Mouse (Mus musculus) forebrain, embryonic 14.5 days (tissue): ENCODE results near the gene Enox1. TPM values are rescaled to one million over a fixed set of nuclear protein-coding genes. Genes with fewer than 3 reads are reported as not detected.

Experiments used
- ATAC-seq: fragments of 200-750 bp; cut with Nextera tagmentation; 2 replicates; pipeline ENCODE4 v1.8.0; 2017; ENCODE audit warnings: mild to moderate bottlenecking, moderate library complexity
- DNase-seq: peaks from one replicate; pipeline ENCODE4 v3.0.0-alpha.2; 2015; ENCODE audit warnings: low spot score
- H3K27ac ChIP-seq: fragments of 300-500 bp; sonication (generic); 2 replicates; pipeline ENCODE4 v1.5.1; 2014; ENCODE audit warnings: low read depth, mild to moderate bottlenecking, control low read depth, low read length, moderate library complexity
- H3K27me3 ChIP-seq: fragments of 300-500 bp; sonication (generic); replicated peaks from 2 replicates; pipeline ENCODE4 v1.6.1; 2014; ENCODE audit warnings: low read length, control low read depth, mixed read lengths; ENCODE audit not compliant: control insufficient read depth, insufficient read depth
- H3K36me3 ChIP-seq: fragments of 300-500 bp; sonication (generic); 2 replicates; pipeline ENCODE4 v1.6.1; 2014; ENCODE audit warnings: low read length, control low read depth; ENCODE audit not compliant: control insufficient read depth, insufficient read depth
- H3K4me1 ChIP-seq: fragments of 300-500 bp; sonication (generic); 2 replicates; pipeline ENCODE4 v1.6.1; 2014; ENCODE audit warnings: antibody characterized with exemption, low read length, control low read depth; ENCODE audit not compliant: control insufficient read depth, insufficient read depth
- H3K4me2 ChIP-seq: fragments of 300-500 bp; sonication (generic); 2 replicates; pipeline ENCODE4 v1.6.1; 2014; ENCODE audit warnings: mild to moderate bottlenecking, control low read depth, low read length
- H3K4me3 ChIP-seq: fragments of 300-500 bp; sonication (generic); 2 replicates; pipeline ENCODE4 v1.5.1; 2014; ENCODE audit warnings: low read depth, low read length, control low read depth
- H3K9ac ChIP-seq: fragments of 300-500 bp; sonication (generic); 2 replicates; pipeline ENCODE4 v1.6.1; 2014; ENCODE audit warnings: mild to moderate bottlenecking, low read length, control low read depth, moderate library complexity
- H3K9me3 ChIP-seq: fragments of 300-500 bp; sonication (generic); replicated peaks from 2 replicates; pipeline ENCODE4 v1.6.1; 2016; ENCODE audit warnings: low read length, control low read depth, mixed read lengths; ENCODE audit not compliant: control insufficient read depth
- WGBS: fragments of 180-500 bp; shearing (Covaris S2); extraction: QIAGEN DNeasy Blood & Tissue Kit; methylation state at CpG from one replicate; pipeline ENCODE4 v1.1.7; 2014; 5-methylcytosine and 5-hydroxymethylcytosine counted together
- polyA plus RNA-seq: library from polyadenylated mRNA; unstranded; fragments of >200 nt; fragmentation: Nextera tagmentation; extraction: Ambion mirVana; gene quantifications from 2 replicates; pipeline ENCODE4 v1.2.1, GENCODE M21; 2014

Gene Enox1
- polyA plus RNA-seq, 1 experiment from 2014 or later: 28.0 TPM

DNA sequence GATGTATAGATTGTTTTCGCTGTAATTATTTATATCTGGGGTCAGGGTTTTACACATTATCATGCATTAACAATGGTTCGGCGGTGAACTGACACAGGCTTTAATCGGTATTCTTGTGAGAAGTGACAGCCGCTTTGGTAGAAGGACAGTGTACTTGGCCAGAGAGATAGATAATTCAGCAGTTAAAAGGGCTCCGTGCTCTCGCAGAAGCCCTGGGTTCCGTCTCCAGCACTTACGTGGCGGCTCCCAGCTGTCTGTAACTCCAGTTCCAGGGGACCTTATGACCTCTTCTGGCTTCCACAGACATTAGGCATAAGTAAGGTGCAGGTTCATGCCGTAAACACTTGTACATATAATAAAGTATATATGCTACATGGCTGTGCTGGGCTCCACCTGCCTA, 515.4 kb downstream of the Enox1 start:
- Histone ChIP-seq H3K9ac (no peak overlapping the region), H3K36me3 (0 out of 2 replicates have a peak, but pooled peaks cover 2% of the 10 kb centered on the region), H3K4me2 (no peak overlapping the region), H3K9me3 (no peaks in the 10 kb centered on the region), H3K4me3 (no peak overlapping the region), H3K27me3 (no peaks in the 10 kb centered on the region), H3K27ac (no peak overlapping the region), H3K4me1 (peaks cover 25% of the 10 kb centered on the region)
- ATAC-seq (no peak), DNase-seq (no peak)
- 67% methylated on average over 11 of the region's 11 CpGs for WGBS

DNA sequence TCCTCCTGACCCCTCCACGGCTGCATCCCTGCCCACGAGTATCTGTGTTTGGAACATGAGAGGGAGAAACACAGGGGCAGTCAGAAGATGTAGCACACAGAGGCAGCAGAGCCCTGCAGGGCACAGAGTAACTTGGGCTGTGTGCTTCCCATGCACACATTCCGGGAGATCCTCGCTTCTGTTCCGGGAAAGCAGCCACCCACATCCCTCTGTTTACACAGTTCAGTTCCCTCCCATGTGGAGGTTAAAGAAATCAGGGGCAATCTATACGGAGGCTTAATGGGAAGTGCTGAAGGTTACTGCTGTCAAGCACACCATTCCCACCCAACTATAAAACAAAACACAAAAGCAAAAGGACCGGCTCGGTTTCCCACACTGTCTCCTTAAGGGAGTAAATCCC, 516.6 kb downstream of the Enox1 start:
- Histone ChIP-seq H3K4me1 (peaks cover 28% of the 10 kb centered on the region), H3K36me3 (no peaks in the 10 kb centered on the region), H3K27ac (no peak overlapping the region), H3K9me3 (no peaks in the 10 kb centered on the region), H3K4me3 (no peak overlapping the region), H3K9ac (no peak overlapping the region), H3K4me2 (no peak overlapping the region), H3K27me3 (no peaks in the 10 kb centered on the region)
- no peak for DNase-seq
- 42% methylated on average over 8 of the region's 8 CpGs for WGBS
- ATAC-seq: no peak

DNA sequence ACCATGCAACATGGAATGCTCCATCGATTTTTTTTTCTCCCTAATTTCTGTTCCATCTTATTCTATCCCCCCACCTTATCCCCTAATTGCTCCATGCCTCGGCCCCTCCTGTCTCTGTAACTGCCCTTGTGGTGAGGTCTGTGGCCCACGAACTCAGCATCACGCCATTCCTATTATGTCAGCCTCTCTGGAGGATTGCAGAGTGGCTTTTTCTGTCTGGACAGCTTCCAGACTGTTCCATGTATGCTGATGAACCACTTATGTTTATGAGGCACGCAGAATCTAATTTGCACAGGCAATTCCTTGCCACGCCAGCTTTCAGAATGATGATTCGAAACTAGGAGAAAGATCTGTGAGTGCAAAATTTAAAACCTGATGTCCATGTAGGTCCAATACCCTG, 521.4 kb downstream of the Enox1 start:
- Histone ChIP-seq H3K9ac (no peak overlapping the region), H3K4me2 (no peak overlapping the region), H3K4me3 (no peak overlapping the region), H3K9me3 (no peaks in the 10 kb centered on the region), H3K4me1 (peaks cover 18% of the 10 kb centered on the region), H3K36me3 (no peaks in the 10 kb centered on the region), H3K27ac (no peak overlapping the region), H3K27me3 (no peaks in the 10 kb centered on the region)
- DNase-seq (peak; percentile 59), ATAC-seq (no peak)
- WGBS: 58% methylated on average over 7 of the region's 7 CpGs

DNA sequence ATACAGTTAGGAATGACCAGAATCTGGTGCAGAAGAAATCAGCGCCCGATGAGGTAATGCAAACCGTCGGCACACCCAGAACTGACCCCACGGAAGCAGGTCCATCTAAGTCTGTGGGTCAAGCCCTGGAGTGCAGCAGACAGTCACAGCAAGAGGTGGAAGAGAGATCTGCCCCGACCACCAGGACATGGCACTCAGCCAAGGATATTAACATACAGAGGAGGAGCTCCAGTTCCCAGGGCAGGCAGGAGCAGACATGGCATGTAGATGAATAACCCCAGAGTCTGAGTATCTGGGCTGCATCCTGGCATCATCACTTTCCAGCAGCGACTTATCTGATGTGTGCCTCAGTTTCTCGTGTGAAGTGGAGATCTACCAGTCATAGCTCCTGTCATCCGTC, 523.3 kb downstream of the Enox1 start:
- DNase-seq: peak; percentile 40

DNA sequence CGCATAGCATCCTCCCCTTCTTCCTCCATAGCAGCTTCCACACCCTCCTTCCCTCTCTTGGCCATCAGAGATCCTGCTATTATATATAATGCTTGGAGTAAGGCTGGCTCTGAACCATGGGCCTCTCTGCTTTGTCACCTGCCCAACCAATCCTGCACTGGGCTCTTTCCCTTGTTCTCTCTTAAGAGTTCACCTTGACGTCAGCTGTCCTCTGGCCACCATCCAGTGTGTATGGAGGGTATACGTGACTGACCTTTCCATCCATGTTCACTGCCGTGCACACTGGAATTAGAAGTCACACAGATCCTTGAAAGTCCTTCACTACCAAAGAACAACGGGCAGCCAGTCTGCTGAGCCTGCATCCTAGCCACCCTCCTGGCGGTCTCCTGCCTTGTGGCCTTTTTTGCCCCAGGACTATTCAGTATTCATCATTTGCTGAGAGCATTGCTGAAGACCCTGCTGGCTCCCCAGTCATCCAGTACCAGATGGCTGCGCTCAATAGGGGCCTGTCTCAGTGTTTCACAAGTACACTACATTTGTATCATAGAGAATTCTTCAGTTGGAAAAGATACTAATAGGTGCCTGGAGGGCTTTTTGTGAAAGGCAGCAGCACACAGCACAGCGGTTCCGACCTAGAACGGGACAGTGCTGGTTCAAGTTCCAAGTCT, 526.5 kb downstream of the Enox1 start:
- Histone ChIP-seq H3K9me3 (no peaks in the 10 kb centered on the region), H3K9ac (no peak overlapping the region), H3K27ac (no peak overlapping the region), H3K4me3 (no peak overlapping the region), H3K4me1 (peaks cover 11% of the 10 kb centered on the region), H3K36me3 (no peaks in the 10 kb centered on the region), H3K4me2 (no peak overlapping the region), H3K27me3 (no peaks in the 10 kb centered on the region)
- ATAC-seq (0 out of 2 replicates have a peak, but pooled peaks have one; percentile 23), DNase-seq (no peak)
- WGBS: 86% methylated on average over 10 of the region's 10 CpGs

More for the DNA sequence above, 523.3 kb downstream of the Enox1 start:
- WGBS: 75% methylated on average over 9 of the region's 9 CpGs
- Histone ChIP-seq H3K9me3 (no peaks in the 10 kb centered on the region), H3K36me3 (no peaks in the 10 kb centered on the region), H3K4me3 (no peak overlapping the region), H3K4me2 (no peak overlapping the region), H3K9ac (no peak overlapping the region), H3K27me3 (no peaks in the 10 kb centered on the region), H3K4me1 (peaks cover 13% of the 10 kb centered on the region), H3K27ac (no peak overlapping the region)
- ATAC-seq: peak; percentile 48

DNA sequence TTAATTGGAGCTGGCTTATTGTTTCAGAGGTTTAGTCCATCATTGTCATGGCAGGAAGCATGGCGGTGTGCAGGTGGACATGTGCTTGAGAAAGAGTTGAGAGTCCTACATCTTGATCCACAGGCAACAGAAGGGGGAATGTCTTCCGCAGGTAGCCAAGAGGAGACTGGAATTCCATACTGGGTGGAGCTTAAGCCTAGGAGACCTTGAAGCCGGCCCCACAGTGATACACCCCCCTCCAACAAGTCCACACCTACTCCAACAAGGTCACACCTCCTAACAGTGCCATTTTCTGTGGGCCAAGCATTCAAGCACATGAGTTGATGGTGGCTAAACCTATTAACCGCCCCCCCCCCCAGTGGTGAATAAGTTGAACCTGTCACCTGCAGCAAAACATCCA, 533.3 kb downstream of the Enox1 start:
- Histone ChIP-seq H3K9ac (no peak overlapping the region), H3K4me1 (no peaks in the 10 kb centered on the region), H3K36me3 (no peaks in the 10 kb centered on the region), H3K27me3 (no peaks in the 10 kb centered on the region), H3K4me2 (no peak overlapping the region), H3K9me3 (no peaks in the 10 kb centered on the region), H3K27ac (no peak overlapping the region), H3K4me3 (no peak overlapping the region)
- ATAC-seq (no peak), DNase-seq (no peak)
- 87% methylated on average over 4 of the region's 4 CpGs for WGBS

DNA sequence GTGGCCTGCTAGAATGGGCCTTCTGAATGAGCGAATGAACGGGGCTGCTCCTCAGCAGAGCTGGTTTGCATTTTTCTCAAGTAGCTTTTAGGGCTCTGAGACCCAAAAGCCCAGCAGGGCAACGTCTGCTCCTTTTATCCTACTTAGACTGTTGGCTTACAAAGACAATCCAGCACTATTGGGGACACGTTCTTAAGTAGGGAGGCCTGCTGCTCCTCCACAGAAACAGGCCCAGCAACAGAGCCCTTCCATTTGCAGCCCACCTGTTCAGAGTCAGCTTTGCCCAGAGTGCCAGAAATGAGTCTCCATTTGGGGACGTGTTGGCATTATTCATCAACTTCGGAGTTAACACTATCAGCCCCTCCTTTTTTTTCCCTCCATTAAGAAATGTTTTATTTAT, 548.4 kb downstream of the Enox1 start:
- no peak overlapping the region for H3K4me2 ChIP-seq
- H3K9me3 ChIP-seq: no peaks in the 10 kb centered on the region
- H3K27me3 ChIP-seq: no peaks in the 10 kb centered on the region
- WGBS: 14% methylated on average over 6 of the region's 6 CpGs
- ATAC-seq (no peak), DNase-seq (peak; percentile 39)
- no peak overlapping the region; the same call in 1 of the 2 replicates for H3K27ac ChIP-seq
- no peak overlapping the region for H3K4me3 ChIP-seq
- 0 out of 2 replicates have a peak, but pooled peaks cover 3% of the 10 kb centered on the region for H3K36me3 ChIP-seq
- no peak overlapping the region for H3K9ac ChIP-seq
- no peaks in the 10 kb centered on the region for H3K4me1 ChIP-seq

DNA sequence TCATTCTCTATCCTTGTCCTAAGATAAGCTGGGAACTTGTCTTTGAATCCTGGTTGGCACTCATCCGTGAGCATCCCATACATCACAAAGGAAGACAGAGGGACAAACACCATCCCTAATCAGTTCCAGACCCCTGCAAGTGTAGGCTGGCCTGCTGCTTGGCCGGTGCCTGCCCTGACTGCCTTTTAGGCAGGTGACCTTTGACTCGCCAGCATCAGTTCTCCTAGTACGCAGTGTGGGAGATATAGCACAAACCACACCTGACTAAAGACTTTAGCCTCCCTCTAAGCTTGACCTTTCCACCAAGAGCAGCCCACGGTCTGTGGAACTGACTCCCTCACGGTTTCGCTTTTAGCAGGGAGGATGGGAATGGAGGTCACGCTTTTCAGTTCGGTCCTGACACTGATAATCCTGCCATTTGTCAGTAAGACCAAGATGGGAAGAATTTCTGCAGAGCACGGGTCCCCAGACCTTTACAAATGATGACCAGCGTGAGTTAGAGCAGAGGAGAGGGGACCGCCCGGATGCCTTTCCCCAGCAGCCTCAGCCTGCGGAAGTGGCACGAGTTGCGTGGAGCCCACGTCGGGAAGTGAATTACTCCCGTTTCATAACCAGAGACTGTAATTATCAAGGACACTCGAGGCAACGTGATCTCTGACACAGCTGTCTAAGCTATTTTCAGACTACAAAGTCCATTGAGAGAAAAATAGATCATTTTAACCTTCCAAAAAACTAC, 550.1 kb downstream of the Enox1 start:
- H3K4me3 ChIP-seq: no peak overlapping the region
- ATAC-seq (no peak), DNase-seq (no peak)
- 82% methylated on average over 21 of the region's 21 CpGs for whole genome bisulfite sequencing
- H3K36me3 ChIP-seq: 0 out of 2 replicates have a peak, but pooled peaks cover 3% of the 10 kb centered on the region
- no peak overlapping the region for H3K9ac ChIP-seq
- H3K27me3 ChIP-seq: no peaks in the 10 kb centered on the region
- no peak overlapping the region for H3K27ac ChIP-seq
- H3K9me3 ChIP-seq: no peaks in the 10 kb centered on the region
- no peak overlapping the region for H3K4me2 ChIP-seq
- H3K4me1 ChIP-seq: no peaks in the 10 kb centered on the region

DNA sequence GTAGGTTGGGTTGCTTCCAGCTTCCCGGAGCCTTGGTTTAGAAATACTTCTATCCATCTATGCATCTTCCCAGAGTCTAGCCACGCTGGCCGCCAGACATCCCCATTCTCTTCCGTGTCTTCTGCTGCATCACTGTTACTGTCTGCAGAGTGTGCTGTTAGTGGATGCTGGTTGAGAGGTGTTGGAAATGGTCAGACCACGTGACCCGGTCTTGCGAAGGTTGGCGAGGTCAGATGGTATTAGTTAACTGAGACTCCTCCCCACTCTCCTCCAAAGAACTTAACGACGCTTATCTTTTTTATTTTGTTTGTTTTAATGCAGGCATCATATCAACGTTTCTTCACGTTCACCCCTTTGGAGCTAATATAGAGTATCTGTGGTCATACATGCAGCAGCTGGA, 550.7 kb downstream of the Enox1 start:
- H3K36me3 ChIP-seq: no peaks in the 10 kb centered on the region
- no peak overlapping the region for H3K9ac ChIP-seq
- H3K4me2 ChIP-seq: no peak overlapping the region
- H3K4me3 ChIP-seq: no peak overlapping the region
- H3K9me3 ChIP-seq: no peaks in the 10 kb centered on the region
- H3K27ac ChIP-seq: no peak overlapping the region
- no peaks in the 10 kb centered on the region for H3K4me1 ChIP-seq
- DNase-seq: no peak
- ATAC-seq: no peak
- no peaks in the 10 kb centered on the region for H3K27me3 ChIP-seq
- 94% methylated on average over 12 of the region's 12 CpGs for WGBS
